Mouse (Mus musculus): ENCODE data around the gene Gm16442.
"Not testable (repeated sequence)": the region's sequence is repeated elsewhere in the genome, so short reads cannot be mapped to it uniquely, and the experiment has no call there.

Gm16442 gene

GRCm38 (mm10) chr7:20122479-20122878, at the start of gene Gm16442:
Gm16442 (minus strand) TSS chr7:20122579.
- not testable (repeated sequence) for DNase-seq (ENCODE audit: low read depth, low spot score)

- not testable (repeated sequence) for DNase-seq (ENCODE audit: low read depth, low spot score)
These were observed 45.9 kb upstream of the Gm16442 start, which contains the start of gene Vmn1r94 for GRCm38 (mm10) chr7:20168277-20168676. Vmn1r94 (minus strand) TSS chr7:20168377.

GRCm38 (mm10) chr7:20138988-20139387, 16.6 kb upstream of the Gm16442 start, which contains the start of gene Vmn1r93:
Vmn1r93 (minus strand) TSS chr7:20139088.
- not testable (repeated sequence) for DNase-seq (ENCODE audit: low read depth, low spot score)

- not testable (repeated sequence) for DNase-seq (ENCODE audit: low read depth, low spot score)
These were observed 23.0 kb downstream of the Gm16442 start, which contains the start of gene Vmn1r91 for GRCm38 (mm10) chr7:20099380-20099779. Vmn1r91 (plus strand) TSS chr7:20099680.

- DNase-seq (ENCODE audit: low read depth, low spot score) = not testable (repeated sequence)
These were observed 44.3 kb downstream of the Gm16442 start for GRCm38 (mm10) chr7:20078118-20078517.
